25 mouse cellular contexts compared by ENCODE assay signal in the genomic region with DNA sequence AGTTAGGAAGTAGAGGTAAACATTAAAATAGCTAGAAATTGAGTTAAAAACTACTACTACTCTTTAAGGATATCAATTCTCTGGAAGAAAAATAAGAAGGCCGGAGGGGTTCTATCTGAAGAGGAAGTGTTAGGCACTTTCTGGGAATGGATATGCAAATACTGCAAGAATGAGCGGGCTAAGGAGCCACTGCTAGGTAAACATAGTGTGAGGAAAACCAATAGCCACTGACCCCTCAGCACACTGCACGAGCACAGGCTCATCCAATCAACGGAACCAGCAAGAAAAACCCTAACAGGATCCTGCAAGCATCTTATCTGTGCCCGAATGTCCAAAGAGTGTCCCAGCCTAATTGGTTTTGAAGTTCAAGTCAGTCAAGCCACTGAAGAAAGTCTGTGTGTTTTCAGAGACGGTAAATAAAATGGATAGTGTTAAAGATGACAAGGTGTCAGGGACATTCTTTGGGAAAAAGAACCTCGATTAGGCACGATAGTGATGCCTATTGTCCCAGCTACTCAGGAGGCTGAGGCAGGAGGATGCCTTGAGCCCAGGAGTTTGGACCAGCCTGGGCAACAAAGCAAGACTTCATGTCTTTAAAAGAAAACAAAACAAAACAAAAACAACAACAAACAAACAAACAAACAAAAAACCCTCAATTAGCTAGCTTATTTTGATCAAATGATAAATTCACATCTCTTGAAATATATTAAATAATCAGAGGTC. TPM values are rescaled to one million over a fixed set of nuclear protein-coding genes. Genes with fewer than 3 reads are reported as not detected.
A peak's percentile ranks its signal among the peaks of the same experiment; 100 is the strongest.
DNase-seq lines count a peak whose midpoint lies in the region; ATAC-seq lines count a peak whose summit lies in the region.
"Had no signal": no experiment of that assay in that cellular context is flagged by ENCODE, and none has a peak within 500 bp of the region (broad histone marks: within the 10 kb centered on the region; RNA-seq: fewer than 3 reads in every experiment).

No protein-coding gene starts in this region.

- H3K4me1 ChIP-seq in intestine, embryonic 14.5 days (replicated peaks; ENCODE audit: control insufficient read depth, insufficient read depth, low read length): no peaks in the 10 kb centered on the region
- H3K4me1 ChIP-seq in intestine, embryonic 16.5 days (ENCODE audit: control insufficient read depth, insufficient read depth, low read length): peaks cover 4% of the 10 kb centered on the region; the same call in 1 of the 2 replicates
- H3K4me1 ChIP-seq in stomach, embryonic 15.5 days: no peaks in the 10 kb centered on the region
- no peaks in the 10 kb centered on the region for H3K4me1 ChIP-seq in embryonic facial prominence, embryonic 10.5 days
- no peaks in the 10 kb centered on the region for H3K4me1 ChIP-seq in neural tube, embryonic 15.5 days
- H3K4me1 ChIP-seq: embryonic facial prominence, embryonic 12.5 days; forebrain, embryonic 13.5 days; forebrain, embryonic 15.5 days had no signal

- H3K4me3 ChIP-seq in intestine, embryonic 14.5 days (ENCODE audit: low read depth, low read length): no peak overlapping the region
- no peak overlapping the region for H3K4me3 ChIP-seq in intestine, embryonic 16.5 days (ENCODE audit: low read length)
- no peak overlapping the region for H3K4me3 ChIP-seq in stomach, embryonic 15.5 days (replicated peaks)
- H3K4me3 ChIP-seq in embryonic facial prominence, embryonic 10.5 days: no peak overlapping the region
- no peak overlapping the region for H3K4me3 ChIP-seq in neural tube, embryonic 15.5 days (replicated peaks)
- H3K4me3 ChIP-seq: embryonic facial prominence, embryonic 12.5 days; forebrain, embryonic 13.5 days; forebrain, embryonic 15.5 days had no signal

- H3K27ac ChIP-seq in intestine, embryonic 14.5 days (ENCODE audit: low read depth): no peak overlapping the region
- no peak overlapping the region for H3K27ac ChIP-seq in intestine, embryonic 16.5 days (ENCODE audit: low read length)
- H3K27ac ChIP-seq in stomach, embryonic 15.5 days: no peak overlapping the region
- no peak overlapping the region for H3K27ac ChIP-seq in embryonic facial prominence, embryonic 10.5 days (replicated peaks)
- no peak overlapping the region for H3K27ac ChIP-seq in neural tube, embryonic 15.5 days (replicated peaks)
- H3K27ac ChIP-seq: embryonic facial prominence, embryonic 12.5 days; forebrain, embryonic 13.5 days; forebrain, embryonic 15.5 days had no signal

- no peaks in the 10 kb centered on the region for H3K27me3 ChIP-seq in intestine, embryonic 14.5 days (replicated peaks; ENCODE audit: control insufficient read depth, insufficient read depth, low read length)
- H3K27me3 ChIP-seq in intestine, embryonic 16.5 days (replicated peaks; ENCODE audit: control insufficient read depth, insufficient read depth, low read length): no peaks in the 10 kb centered on the region
- no peaks in the 10 kb centered on the region for H3K27me3 ChIP-seq in stomach, embryonic 15.5 days (replicated peaks)
- no peaks in the 10 kb centered on the region for H3K27me3 ChIP-seq in embryonic facial prominence, embryonic 10.5 days (replicated peaks; ENCODE audit: low read depth, poor library complexity, severe bottlenecking)
- no peaks in the 10 kb centered on the region for H3K27me3 ChIP-seq in neural tube, embryonic 15.5 days (replicated peaks)
- H3K27me3 ChIP-seq: CH12.LX; embryonic facial prominence, embryonic 12.5 days; forebrain, embryonic 13.5 days; forebrain, embryonic 15.5 days had no signal

- 0 out of 2 replicates have a peak, but pooled peaks have one; percentile 64 for ATAC-seq in intestine, embryonic 14.5 days (replicated peaks; ENCODE audit: low FRiP score, low TSS enrichment, low read depth)
- ATAC-seq in intestine, embryonic 16.5 days: peak; percentile 86
- ATAC-seq in stomach, embryonic 15.5 days (ENCODE audit: insufficient read depth, low FRiP score, low read depth): peak; percentile 87
- no peak for ATAC-seq in neural tube, embryonic 15.5 days (ENCODE audit: low FRiP score)
- ATAC-seq: CD4-positive, CD25-positive, alpha-beta regulatory T cell, adult 4 months; forebrain, embryonic 13.5 days; forebrain, embryonic 15.5 days; forebrain, postnatal 0 days had no signal

- no peak overlapping the region for H3K9ac ChIP-seq in intestine, embryonic 14.5 days (ENCODE audit: low read length)
- no peak overlapping the region for H3K9ac ChIP-seq in intestine, embryonic 16.5 days (ENCODE audit: low read depth, low read length)
- no peak overlapping the region for H3K9ac ChIP-seq in stomach, embryonic 15.5 days
- no peak overlapping the region for H3K9ac ChIP-seq in neural tube, embryonic 15.5 days (replicated peaks)
- H3K9ac ChIP-seq: embryonic facial prominence, embryonic 12.5 days; forebrain, embryonic 13.5 days; forebrain, embryonic 15.5 days; forebrain, postnatal 0 days had no signal

- 86% methylated on average over 8 of the region's 8 CpGs for WGBS in intestine, embryonic 14.5 days
- 83% methylated on average over 8 of the region's 8 CpGs for WGBS in intestine, embryonic 16.5 days
- WGBS in stomach, embryonic 15.5 days: 75% methylated on average over 8 of the region's 8 CpGs
- 91% methylated on average over 8 of the region's 8 CpGs for WGBS in embryonic facial prominence, embryonic 10.5 days
- WGBS in neural tube, embryonic 15.5 days: 95% methylated on average over 8 of the region's 8 CpGs

- H3K9me3 ChIP-seq in intestine, embryonic 14.5 days (ENCODE audit: control insufficient read depth, low read length): no peaks in the 10 kb centered on the region
- no peaks in the 10 kb centered on the region for H3K9me3 ChIP-seq in intestine, embryonic 16.5 days (ENCODE audit: control insufficient read depth, low read length)
- H3K9me3 ChIP-seq in stomach, embryonic 15.5 days: no peaks in the 10 kb centered on the region
- H3K9me3 ChIP-seq in embryonic facial prominence, embryonic 10.5 days: no peaks in the 10 kb centered on the region
- H3K9me3 ChIP-seq in neural tube, embryonic 15.5 days (replicated peaks): no peaks in the 10 kb centered on the region
- H3K9me3 ChIP-seq: embryonic facial prominence, embryonic 12.5 days; forebrain, embryonic 13.5 days; forebrain, embryonic 15.5 days; G1E had no signal

- peak; percentile 40 for DNase-seq in 416B (ENCODE audit: low read depth)
- no peak for DNase-seq in intestine, embryonic 14.5 days (ENCODE audit: low spot score)
- DNase-seq in embryonic facial prominence, embryonic 10.5 days (ENCODE audit: low spot score): no peak
- no peak for DNase-seq in Muller cell, postnatal 12 days (ENCODE audit: inconsistent ontology term)
- DNase-seq in cerebellum, postnatal 10 days: no peak
- DNase-seq: adrenal gland, adult 8-10 months; adrenal gland, postnatal 14 days; adrenal gland, postnatal 36 days; B cell, adult 2 months; cerebellum, adult 11-12 months; cerebellum, adult 2 months; cerebellum, adult 9-10 months; cerebellum, postnatal 14 days; cerebellum, postnatal 36 days; embryo, embryonic 11 days; forebrain, postnatal 0 days had no signal

- no peak overlapping the region for H3K4me2 ChIP-seq in intestine, embryonic 14.5 days (ENCODE audit: low read length)
- H3K4me2 ChIP-seq in intestine, embryonic 16.5 days (ENCODE audit: low read depth, low read length): no peak overlapping the region
- H3K4me2 ChIP-seq in stomach, embryonic 15.5 days: no peak overlapping the region
- no peak overlapping the region for H3K4me2 ChIP-seq in neural tube, embryonic 15.5 days
- H3K4me2 ChIP-seq: embryonic facial prominence, embryonic 12.5 days; forebrain, embryonic 13.5 days; forebrain, embryonic 15.5 days had no signal

- peaks cover 16% of the 10 kb centered on the region for H3K36me3 ChIP-seq in intestine, embryonic 14.5 days (ENCODE audit: control insufficient read depth, insufficient read depth, low read length)
- no peaks in the 10 kb centered on the region; the same call in 1 of the 2 replicates for H3K36me3 ChIP-seq in intestine, embryonic 16.5 days (ENCODE audit: control insufficient read depth, insufficient read depth, low read length)
- H3K36me3 ChIP-seq in stomach, embryonic 15.5 days: 0 out of 2 replicates have a peak, but pooled peaks cover 4% of the 10 kb centered on the region
- H3K36me3 ChIP-seq in embryonic facial prominence, embryonic 10.5 days (replicated peaks): peaks cover 25% of the 10 kb centered on the region
- peaks cover 3% of the 10 kb centered on the region; the same call in 1 of the 2 replicates for H3K36me3 ChIP-seq in neural tube, embryonic 15.5 days
- H3K36me3 ChIP-seq: forebrain, embryonic 15.5 days had no signal

RNA-seq across cellular contexts. Expression of a gene that starts 11.2 kb away (rescaled TPM):
- polyA plus RNA-seq in intestine, embryonic 14.5 days (2014; fragmentation: Nextera tagmentation; extraction: Ambion mirVana): 166 and 198 TPM in 2 replicates
- polyA plus RNA-seq in intestine, embryonic 16.5 days (2015; fragmentation: Nextera tagmentation; extraction: Ambion mirVana): 156 and 179 TPM in 2 replicates
- 195 and 208 TPM in 2 replicates for polyA plus RNA-seq in stomach, embryonic 15.5 days (2015; fragmentation: Nextera tagmentation; extraction: Ambion mirVana)
- 225 and 237 TPM in 2 replicates for polyA plus RNA-seq in embryonic facial prominence, embryonic 10.5 days (2016; fragmentation: Nextera tagmentation; extraction: Ambion mirVana)
- polyA plus RNA-seq in neural tube, embryonic 15.5 days (2015; fragmentation: Nextera tagmentation; extraction: Ambion mirVana): 194 and 201 TPM in 2 replicates

RNA-seq across cellular contexts. Expression of a gene that starts 11.3 kb away (rescaled TPM):
- 9.0 and 9.4 TPM in 2 replicates for polyA plus RNA-seq in intestine, embryonic 14.5 days (2014; fragmentation: Nextera tagmentation; extraction: Ambion mirVana)
- polyA plus RNA-seq in intestine, embryonic 16.5 days (2015; fragmentation: Nextera tagmentation; extraction: Ambion mirVana): 14.9 and 15.7 TPM in 2 replicates
- 12.8 and 13.3 TPM in 2 replicates for polyA plus RNA-seq in stomach, embryonic 15.5 days (2015; fragmentation: Nextera tagmentation; extraction: Ambion mirVana)
- 10.5 and 11.0 TPM in 2 replicates for polyA plus RNA-seq in embryonic facial prominence, embryonic 10.5 days (2016; fragmentation: Nextera tagmentation; extraction: Ambion mirVana)
- polyA plus RNA-seq in neural tube, embryonic 15.5 days (2015; fragmentation: Nextera tagmentation; extraction: Ambion mirVana): 3.9 and 4.8 TPM in 2 replicates

RNA-seq across cellular contexts. Expression of a gene that starts 45.0 kb away (rescaled TPM):
- 2.1 and 2.6 TPM in 2 replicates for polyA plus RNA-seq in intestine, embryonic 14.5 days (2014; fragmentation: Nextera tagmentation; extraction: Ambion mirVana)
- 0.97 and 1.4 TPM in 2 replicates for polyA plus RNA-seq in intestine, embryonic 16.5 days (2015; fragmentation: Nextera tagmentation; extraction: Ambion mirVana)
- polyA plus RNA-seq in stomach, embryonic 15.5 days (2015; fragmentation: Nextera tagmentation; extraction: Ambion mirVana): 2.0 and 2.2 TPM in 2 replicates
- 2.2 and 2.7 TPM in 2 replicates for polyA plus RNA-seq in embryonic facial prominence, embryonic 10.5 days (2016; fragmentation: Nextera tagmentation; extraction: Ambion mirVana)
- 3.4 and 3.5 TPM in 2 replicates for polyA plus RNA-seq in neural tube, embryonic 15.5 days (2015; fragmentation: Nextera tagmentation; extraction: Ambion mirVana)
- polyA plus RNA-seq: CD4-positive, CD25-positive, alpha-beta regulatory T cell, adult 4 months; G1E had no signal
